Mouse (Mus musculus) skeletal muscle tissue, adult 2 months (tissue): Measurements from ENCODE around the gene Sgsm1.

Experiments used
- DNase-seq: peaks from one replicate; pipeline ENCODE4 v3.0.0-alpha.2; 2012; ENCODE audit warnings: low read depth, low spot score

Gene Sgsm1

DNA sequence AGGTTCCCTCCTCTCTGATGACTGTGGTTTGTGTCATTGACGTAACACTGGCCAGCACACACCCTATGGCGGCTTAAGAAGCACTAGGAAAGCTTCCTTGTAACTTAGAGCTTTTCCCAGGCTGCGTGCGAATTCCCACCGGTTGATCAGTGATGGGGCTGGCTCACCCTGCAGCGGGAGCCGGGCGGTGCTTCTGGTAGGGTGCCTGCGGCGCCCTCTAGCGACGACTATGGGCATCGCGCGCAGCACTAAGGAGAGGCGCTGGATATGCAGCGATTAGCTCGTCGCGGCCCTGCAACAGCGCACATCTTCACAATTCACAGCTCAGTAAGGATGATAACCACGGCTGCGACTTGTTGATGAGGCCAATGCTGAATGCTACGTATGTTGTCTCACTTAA is 3.4 kb upstream of the Sgsm1 start:
- peak; percentile 10 for DNase-seq

DNA sequence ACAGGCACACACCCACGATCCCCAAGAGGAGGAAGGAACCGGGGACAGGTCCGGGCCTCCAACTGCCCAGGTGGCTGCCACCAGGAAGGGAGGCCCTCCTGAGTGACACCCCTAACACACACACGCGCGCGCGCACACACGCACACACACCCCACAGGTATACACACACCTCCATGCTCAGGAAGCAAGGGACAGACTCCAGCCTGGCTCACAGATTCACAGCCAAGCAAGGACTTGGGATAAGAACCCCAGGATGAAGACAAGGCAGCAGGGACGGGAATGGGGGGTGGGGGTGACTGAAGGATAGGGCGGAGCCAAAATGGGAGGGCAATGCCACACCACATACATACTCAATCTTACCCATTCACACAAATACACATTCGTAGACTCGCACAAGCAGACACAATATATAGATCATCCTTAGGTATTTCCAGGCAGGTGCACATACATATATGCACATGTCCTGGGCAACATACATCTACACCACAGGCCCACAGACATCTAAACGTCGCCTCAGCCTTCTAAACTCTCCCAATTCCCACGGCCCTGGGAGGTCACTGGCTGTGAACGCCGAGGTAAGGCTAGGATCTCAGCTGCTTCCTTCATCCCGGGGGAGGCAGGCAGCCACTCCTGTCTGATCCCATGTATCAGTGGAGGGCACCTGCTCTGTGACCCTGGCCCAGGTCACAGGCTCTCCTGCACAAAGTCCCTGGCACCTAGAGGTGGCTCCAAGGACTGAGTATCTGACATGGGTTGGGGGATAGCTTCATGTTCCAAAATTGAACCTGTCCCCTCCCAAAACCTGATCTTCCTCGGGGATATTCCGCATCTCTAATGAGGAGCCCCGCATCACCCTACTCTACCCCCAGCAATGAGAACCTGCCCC is 852 bp downstream of the Sgsm1 start:
- DNase-seq = no peak

DNA sequence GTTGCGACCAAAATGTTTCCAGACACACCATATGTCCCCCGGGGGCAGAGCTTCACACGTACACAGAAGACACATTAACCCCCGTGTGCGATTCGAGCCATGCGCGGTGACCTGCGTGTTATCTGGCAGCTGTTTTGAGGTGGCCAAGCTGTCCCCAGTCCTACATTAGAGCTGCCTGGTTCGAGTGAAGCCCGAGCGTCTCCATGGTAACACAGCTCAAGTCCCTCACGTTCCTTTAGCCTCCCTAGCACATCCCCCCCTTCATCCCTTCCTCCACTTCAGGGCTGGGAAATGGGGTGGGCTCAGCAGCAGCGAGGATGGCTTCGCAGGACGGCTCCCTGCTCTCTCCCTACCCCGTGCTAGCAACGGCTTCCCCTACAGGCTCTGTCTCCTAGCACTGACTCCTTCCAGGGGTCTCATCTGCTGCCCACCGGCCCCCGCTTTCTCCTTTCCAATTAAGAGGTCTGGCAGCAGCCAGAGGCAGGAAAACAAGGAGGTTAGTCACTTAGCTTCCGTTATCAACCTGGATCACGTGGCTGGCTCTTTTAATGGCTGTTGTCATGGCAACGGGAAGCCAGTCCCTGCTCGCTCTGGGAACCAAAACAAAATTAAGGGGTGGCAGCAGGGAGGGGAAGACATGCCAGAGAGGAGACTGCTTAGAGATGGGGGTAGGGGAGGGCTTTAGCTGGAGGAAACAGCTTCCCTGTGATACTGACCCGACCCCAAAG is 3.7 kb downstream of the Sgsm1 start:
- no peak for DNase-seq

DNA sequence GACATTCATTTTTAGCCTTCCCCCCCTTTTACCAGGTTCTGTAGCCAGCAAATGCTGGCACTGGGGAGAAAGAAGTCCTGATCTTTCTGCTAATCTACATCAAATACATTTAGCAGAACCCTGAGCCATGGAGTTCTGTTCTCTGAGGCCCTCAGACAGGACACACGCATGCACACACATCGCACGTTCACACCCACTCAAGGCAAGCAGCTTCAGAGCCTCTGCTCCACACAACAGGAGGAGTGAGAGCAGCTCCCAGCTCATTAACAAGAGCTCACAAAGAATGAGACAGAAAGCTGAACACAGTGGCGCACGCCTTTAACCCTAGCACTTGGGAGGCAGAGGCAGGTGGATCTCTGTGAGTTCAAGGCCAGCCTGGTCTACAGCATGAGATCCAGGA is 6.1 kb downstream of the Sgsm1 start:
- no peak for DNase-seq

DNA sequence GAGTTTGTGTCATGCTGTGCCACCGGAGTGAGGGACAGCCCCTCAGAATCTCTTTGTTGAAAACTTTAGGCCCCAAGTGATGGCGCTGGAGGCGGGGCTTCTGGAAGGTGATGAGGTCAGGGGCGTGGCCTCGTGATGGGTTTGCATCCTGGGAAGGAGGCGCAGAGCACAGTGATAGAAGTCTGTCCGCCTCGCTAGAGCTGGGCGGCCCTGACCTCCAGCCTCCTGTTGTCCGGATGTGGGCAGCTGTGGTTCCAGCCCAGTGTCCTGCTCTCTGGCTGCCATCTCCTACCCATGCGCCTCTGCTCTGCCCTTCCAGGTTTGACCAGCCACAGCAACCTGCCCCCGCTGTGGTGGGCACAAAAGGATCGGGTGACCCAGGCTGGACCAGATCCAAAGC is 8.7 kb downstream of the Sgsm1 start:
- no peak for DNase-seq

DNA sequence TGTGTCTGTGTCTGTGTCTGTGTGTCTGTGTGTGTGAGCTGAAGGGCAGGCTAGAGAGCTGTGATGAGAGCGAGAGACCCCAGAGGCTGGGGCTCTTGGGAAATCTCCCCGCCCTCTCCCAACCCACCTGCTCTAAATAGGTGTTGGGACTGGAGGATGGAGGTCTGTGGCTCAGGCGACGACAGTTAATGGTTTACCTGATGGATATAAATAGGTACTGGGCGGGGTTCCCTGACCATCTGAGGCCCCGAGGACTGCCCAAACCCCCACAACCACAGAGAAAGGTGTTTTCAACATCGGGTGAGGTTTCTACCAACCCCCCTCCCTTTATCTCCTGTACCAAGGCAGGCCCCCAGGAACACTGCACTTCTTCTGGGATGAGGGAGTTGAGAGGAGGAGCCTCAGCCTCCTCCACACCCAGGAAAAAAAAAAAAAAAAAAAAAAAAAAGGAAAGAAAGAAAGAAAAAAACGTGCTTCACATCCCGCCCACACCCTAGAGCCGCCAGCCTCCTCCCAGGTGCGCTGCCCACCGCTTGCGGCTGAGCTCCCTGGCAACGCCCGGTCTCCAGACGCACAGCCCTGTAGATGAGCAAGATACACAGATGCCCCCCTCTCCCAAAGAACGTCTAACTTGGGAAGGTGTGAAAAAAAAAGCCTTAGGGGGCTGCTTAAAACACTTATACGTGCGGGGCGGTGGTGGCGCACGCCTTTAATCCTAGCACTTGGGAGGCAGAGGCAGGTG is 10.3 kb downstream of the Sgsm1 start:
- no peak for DNase-seq

DNA sequence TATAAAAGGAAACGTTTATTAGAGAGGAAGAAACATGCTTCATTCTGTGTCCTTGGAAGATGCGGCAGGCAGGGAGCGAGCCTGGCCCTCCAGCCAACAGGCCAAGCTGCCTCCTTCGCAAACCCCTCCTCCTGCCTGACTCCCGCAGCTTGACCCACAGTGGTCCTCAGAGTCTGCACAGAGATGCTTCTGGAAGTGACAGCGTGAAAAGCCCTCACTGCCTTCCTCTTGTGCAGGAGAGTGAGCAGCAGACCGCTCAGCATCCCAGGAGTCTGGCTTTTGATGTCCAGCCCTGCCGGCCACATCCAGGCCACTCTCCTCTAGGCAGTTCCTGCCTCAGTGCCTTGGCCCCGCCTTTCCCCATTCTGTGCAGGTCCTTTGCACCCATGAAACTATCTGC is 11.2 kb downstream of the Sgsm1 start:
- no peak for DNase-seq

DNA sequence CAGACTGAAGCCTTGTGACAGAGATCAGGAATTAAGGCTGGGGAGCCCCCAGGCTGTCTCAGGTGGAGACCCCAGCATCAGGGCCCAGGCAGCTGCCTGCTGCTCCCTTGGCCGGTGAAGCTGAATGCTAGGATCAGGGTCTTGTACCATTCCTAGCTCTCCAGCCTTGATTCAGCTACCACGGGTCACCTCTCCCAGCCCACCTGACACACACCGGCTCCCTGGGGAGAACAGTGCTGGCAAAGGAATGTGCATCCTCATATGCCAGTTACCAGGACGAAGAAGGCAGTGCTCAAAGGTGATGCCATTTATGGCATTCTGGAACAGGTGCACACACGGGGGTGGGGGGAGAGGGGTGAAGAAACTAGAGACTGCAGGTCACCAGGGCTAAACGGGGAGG is 11.8 kb downstream of the Sgsm1 start:
- no peak for DNase-seq

DNA sequence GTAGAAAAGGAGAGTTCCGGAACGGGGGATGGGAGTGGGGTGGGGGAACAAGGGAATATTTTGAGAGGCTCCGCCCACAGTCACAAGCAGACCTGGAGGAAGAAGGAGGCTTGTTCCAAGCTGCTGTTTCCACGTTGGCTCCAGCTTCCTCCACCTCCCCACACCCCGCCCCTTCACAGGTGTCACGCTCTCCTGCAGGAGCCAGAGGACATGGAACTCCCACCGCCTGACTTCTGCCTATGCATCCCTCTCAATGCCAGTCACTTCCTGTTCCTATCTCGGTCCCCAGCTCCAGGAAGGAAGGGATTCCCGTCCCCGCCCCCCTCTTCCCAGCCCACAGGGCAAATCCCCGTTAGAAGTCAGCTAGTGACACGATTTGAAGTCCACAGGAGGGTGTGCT is 12.5 kb downstream of the Sgsm1 start:
- no peak for DNase-seq

DNA sequence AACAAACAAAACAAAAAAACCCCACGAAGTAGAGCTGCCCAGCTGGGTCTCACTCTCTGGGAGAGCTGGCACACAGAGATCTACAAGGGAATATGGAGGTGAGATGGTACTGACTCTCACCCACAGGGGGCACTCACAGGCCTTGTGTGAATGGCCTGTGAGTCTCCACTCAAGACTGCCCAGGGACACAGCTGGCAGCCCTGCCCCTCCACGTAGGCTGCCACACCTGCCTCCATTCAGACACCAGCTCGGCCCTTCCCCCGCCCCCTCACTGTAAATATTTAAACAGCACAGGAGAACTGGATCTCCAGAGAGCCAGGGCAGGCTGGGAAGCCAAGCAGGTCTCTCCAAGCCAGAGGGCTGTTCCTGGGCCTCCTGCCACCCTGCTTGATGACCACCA is 14.8 kb downstream of the Sgsm1 start:
- DNase-seq = no peak

DNA sequence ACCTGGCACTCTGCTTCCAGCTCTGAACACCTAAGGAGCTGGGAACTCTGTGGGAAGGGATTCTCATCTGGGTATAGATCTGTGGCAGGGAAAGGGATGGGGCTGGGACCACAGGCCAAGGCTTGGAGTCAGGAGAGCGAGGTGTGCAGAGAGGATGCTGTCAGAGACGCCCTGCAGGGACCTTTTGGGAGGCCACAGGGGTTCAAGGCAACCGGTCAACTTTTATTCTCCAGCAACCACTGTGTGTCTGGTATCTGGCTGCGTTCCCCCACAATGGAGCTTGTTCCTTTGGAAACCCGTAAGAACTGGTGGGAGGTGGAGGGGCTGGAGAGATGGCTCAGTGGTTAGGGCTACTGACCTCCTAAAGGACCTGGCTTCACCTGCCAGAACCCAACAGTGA is 16.0 kb downstream of the Sgsm1 start:
- no peak for DNase-seq

DNA sequence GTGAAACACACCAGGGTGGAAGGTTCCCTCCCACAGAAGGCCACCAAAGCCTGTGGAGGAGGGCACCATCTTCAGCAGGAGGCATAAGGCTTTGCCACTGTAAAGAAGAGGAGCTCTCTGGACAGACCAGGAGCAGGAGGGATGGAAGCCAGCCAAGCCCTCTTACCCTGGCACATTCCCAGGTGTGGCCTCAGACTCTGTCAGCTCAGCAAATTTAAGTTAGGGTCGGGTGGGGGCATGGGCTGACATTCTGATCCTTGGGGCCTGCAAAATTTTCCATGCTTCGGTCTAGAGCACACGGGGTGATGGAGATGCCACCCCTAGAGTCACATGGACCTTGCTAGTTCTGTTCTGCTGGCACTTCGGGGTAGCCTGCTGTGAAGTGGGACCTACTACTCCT is 17.1 kb downstream of the Sgsm1 start:
- no peak for DNase-seq

DNA sequence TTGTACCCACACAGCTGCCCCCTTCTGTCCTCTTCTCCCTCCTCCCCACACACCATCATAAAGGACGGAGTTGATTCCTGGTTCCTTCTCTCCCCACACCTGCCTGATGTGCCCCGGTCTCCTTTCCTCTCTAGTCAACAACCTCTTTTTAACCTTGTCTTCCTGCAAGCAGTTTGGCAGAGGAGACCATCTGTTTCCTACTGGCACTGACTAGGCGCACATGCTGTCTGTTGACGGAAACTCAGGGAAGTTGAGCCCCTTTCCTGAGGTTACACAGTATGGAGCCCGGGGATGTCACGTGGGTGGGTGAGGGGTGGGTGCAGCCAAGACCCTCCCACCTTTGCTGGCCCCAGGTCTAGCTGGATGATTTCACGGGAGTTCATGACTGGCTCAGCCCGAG is 17.8 kb downstream of the Sgsm1 start:
- no peak for DNase-seq

DNA sequence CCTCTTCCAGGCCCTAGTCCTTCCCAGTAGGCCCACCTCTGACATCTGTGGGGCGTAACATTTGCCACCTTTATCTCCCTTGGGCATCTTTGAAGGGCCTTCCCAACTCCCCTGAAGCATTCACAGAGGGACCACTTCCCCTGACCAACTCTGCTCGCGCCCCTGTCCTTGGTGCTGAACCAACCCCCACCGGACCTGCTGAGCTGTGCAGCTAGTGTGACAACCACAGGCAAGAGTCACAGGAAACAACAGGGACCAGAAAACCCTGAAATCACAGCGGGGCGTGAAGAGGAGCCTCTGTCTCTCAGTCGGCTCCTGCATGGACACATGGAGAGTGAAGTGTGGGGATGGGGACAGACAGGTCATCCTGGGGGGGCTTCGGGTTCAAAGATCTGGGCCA is 18.4 kb downstream of the Sgsm1 start:
- no peak for DNase-seq

DNA sequence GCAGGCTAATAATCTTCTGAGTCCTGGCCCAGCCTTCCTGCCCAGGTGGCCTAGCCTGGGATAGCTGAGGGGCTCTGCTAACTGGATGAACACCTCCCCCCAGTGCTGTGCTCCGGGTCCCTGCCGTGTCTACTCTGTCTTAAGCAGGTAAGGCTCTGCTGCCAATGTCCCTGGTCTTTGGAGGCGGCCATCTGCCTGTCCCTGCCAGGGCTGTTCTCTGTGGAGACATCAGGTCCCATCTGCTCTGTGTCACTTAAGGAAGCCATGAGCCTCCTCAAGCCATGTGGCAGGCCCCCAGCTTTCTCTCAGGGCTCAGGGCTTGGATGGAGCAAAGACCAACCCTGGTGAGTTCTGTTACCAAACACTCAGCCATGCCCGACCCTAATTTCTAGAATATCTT is 19.5 kb downstream of the Sgsm1 start:
- no peak for DNase-seq

DNA sequence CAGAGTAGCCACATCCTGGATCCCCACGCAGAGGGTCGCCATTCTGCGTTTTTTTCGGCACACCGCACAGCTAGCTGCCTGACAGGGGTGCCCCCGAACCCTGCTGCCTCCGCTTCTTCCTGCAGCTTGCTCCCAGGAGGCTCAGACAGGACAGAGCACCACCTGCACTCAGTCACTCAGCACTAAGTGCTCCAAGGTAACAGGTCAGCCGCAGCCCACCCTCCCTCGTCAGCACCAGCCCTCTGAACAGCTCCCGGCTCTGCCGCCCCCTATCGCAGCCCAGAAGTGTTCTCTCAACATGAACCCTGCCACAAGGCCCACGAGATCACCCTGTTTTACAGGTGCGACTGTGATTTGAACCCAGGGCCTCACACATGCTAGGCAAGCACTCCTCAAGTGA is 20.4 kb downstream of the Sgsm1 start:
- DNase-seq = no peak

DNA sequence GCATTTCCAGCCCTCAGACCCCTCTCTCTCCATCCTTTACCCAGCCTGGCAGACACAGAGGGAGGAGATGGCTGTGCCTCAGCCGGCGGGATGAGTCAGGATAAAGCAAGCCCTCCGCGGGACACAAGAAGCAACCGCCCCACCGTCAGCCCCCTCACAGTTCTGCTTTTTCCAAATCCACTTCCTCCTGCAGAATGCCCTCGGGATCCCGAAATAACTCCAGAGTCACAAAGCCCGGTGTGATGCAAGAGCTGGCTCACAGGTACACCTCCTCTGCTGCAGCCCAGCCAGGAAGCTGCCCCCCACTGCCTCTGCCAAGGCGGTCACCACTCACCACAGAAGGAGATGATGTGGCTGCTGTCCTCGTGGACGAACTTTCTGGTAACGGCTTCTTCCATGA is 22.1 kb downstream of the Sgsm1 start:
- DNase-seq = no peak

DNA sequence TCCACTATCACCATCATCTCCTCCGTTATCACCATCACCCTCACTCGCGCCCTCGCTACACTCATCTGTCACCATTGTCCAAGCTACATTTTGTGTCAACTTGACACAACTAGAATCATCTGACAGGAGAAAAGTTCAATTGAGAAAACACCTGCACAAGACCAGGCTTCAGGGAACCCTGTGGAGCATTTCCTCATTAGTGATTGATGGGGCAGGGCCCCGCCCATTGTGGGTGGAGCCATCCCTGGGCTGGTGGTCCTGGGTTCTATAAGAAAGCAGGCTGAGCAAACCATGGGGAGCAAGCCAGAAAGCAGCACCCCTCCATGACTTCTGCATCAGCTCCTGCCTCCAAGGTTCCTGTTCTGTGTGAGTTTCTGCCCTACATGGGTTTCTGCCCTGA is 22.8 kb downstream of the Sgsm1 start:
- no peak for DNase-seq

DNA sequence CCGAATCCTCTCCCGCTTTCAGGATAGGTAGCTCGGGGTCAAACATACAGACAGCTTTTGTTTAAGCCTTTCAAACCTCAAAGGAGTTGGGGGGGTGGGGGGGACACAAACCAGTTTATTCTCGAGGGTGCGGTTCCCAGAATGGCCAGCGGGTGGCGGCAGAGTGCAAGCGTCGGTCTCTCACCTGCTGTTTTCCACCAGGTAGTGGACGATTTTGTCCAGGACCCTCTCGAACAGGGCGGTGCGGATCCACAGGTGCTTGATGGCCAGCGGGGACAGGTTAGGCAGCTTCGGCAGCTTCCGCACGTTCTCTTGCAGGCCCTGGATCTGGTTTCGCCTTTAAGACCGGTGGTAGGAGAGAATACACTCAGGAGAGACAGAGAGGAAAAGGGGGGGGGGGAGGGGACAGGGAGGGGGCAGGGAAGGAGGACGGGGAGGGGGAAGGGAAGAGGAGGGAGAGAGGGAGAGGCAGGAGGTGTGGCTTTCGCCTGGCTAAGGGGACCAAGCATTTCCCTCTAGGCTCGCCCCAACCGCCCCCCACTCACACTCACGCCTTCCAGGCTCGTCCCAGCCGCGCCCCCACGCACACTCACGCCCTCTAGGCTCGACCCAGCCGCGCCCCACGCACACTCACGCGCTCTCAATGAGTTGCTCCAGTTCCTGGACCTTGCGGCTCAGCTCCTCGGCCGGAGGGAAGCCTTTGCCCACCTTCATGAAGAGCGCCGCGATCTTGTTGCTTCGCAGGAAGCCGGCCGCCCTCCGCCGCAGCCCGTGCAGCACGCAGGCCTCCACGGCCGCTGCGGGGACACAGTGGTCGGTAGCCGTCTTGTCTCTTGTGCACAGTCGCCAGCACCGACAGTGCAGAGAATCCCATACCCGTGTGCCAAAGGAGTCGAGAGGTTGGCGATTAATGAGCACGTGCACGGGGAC is 23.7 kb downstream of the Sgsm1 start:
- no peak for DNase-seq

DNA sequence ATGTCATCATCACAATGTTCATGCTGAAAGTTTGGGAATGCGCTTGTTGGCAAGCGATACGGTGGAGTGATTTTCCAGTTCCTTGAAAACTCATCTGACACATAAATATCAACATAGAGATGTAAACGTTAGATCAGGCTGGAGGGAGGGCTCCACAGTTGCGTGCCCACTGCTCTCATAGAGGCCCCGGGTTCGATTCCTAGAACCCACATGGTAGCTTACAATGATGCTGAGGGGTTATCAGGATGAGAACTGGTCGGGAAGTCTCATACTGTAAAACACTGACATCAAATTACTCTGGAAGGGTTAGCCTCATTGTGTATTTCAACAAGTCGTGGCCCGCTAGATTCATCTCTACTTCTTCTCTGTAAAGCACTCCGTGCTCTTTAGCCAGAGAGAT is 24.5 kb downstream of the Sgsm1 start:
- no peak for DNase-seq

DNA sequence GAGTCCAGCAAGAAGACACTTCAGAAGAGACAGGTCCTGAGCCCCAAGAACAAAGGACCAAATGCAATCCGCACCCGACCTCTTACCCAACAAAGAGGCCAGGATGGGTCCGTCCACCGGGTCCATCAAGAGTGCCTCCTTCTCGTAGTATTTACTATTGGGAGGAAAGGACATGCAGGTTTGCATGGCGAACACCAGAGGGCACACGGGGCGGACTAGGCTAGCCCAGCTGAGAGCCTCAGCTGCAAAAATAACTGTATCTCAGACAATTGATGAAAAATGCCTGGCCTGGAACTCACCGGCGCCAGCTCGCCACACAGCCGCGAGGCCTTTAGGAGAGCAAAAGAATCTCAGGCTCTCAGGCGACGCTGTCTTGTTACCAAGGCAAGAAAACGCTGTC is 25.0 kb downstream of the Sgsm1 start:
- no peak for DNase-seq
